Mouse (Mus musculus) heart, postnatal 10 days (tissue): ENCODE results near the gene Tdrd3. TPM values are rescaled to one million over a fixed set of nuclear protein-coding genes. Genes with fewer than 3 reads are reported as not detected.

ENCODE experiments used
- DNase-seq, 2 experiments: peaks; one replicate each; pipeline ENCODE4 v3.0.0; 2021
- intact Hi-C: fragments of 180-260 bp; cut with DNase I; formaldehyde crosslinking; loops from one replicate; pipeline ENCODE4 v1.15.1; 2025
- total RNA-seq, 2 experiments: library from RNA; stranded (reverse); gene quantifications; 2 replicates each; pipeline ENCODE4 v1.2.3; 2021

Tdrd3 gene
- total RNA-seq, 2 experiments from 2014 or later: 30.7 to 31.1 TPM

DNA sequence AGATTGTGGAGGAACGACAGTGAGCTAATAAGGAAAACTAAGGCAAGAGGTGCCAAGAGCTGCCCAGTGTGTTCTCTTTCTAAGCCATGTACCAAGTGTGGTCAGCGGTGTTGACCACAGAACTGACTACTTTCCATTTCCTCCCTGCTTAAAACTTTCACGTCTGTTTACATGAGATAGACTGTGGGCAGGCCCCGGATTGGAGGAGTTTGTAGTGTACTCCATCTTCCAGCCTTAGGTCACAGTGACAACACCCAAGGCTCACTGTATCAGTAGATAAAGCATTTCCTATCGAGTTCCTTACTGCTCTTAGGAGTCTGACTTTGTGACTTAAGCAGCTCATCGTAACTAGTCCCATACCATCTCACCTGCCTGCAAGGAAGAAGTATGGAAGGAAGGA is 133.5 kb downstream of the Tdrd3 start:
- no peak for DNase-seq
- intact Hi-C loops: no loop called here

DNA sequence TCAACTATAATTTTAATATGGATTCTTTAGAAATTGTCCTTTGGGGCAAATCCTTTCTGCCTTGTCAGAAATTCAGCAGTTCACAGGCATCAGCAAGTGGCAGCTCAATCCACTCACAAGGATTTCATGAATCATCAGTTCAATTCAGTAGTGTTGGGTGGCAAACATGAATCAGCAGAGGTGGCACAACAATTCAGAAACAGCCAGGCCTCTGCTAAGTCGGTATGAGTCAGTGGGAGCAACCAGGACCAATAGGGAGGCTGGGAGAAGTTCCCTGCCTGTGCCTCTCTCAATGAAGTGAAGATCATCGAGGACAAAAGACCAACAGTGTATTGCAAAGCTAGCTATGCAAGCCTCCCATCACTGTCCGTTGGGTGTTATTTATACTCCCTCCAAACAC is 135.8 kb downstream of the Tdrd3 start:
- no peak for DNase-seq
- intact Hi-C loops: no loop called here

DNA sequence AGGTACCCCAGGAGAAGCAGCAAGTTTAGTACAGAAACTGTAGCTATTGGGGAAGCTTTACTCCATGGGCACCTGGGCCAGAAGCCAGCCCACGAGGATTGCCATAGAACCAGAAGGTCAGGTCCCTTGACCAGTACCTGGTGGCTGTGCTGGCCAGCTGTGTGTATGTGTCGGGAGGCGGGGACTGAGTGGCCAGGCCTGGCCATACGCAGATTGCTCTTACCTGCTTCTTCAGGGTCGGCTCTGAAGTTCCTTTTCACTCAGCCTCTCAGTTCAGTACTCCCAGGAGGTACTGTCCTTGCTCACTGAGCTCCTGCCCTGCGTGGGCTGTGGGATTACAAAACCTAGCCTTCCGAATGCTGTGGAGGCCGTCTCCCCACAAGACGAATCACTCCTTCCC is 147.4 kb downstream of the Tdrd3 start:
- intact Hi-C loops: no loop called here
- DNase-seq: no peak

DNA sequence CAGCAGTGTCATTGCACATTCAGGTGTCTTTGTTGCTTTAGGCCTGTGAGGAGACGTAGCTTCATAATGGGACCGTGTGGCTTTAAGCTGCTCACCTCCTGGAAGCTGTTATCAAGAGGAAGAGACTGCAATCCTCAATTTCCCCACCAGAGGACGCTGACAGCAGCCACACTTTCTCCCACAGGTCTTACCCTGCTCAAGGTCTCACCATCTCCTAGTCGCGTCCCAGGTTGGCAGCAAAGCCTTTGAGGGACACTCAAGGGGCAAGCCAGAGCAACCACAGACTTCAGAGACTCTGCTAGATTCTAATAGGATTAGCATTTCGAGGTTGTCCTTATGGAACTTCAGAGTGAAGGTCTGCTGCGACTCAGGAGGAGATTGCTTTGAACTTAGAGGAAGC is 149.8 kb downstream of the Tdrd3 start:
- intact Hi-C loops: no loop called here
- DNase-seq: peak in 1 of 2 experiments; percentile 17

DNA sequence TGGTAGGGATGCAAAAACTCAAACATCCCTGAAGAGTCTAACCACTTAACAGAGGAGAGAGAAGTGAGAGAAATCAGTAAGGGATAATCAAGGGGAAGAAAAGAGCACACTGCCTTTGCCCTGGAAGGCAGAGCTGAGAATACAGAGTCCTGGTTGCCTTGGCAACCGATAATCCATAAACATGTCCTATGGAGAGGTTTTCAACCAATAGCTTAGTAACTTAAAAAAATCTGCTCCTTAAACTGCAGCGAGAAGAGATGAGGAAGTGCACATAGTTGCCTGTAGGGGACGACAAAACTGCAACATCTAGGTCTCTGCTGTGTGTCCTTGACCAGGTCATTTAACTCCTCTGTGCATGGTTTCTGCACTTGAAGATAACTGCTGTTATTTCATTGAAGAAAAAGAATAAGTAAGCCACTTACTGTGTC is 150.6 kb downstream of the Tdrd3 start:
- peak; percentile 4 to 6 for DNase-seq
- intact Hi-C loops: no loop called here

DNA sequence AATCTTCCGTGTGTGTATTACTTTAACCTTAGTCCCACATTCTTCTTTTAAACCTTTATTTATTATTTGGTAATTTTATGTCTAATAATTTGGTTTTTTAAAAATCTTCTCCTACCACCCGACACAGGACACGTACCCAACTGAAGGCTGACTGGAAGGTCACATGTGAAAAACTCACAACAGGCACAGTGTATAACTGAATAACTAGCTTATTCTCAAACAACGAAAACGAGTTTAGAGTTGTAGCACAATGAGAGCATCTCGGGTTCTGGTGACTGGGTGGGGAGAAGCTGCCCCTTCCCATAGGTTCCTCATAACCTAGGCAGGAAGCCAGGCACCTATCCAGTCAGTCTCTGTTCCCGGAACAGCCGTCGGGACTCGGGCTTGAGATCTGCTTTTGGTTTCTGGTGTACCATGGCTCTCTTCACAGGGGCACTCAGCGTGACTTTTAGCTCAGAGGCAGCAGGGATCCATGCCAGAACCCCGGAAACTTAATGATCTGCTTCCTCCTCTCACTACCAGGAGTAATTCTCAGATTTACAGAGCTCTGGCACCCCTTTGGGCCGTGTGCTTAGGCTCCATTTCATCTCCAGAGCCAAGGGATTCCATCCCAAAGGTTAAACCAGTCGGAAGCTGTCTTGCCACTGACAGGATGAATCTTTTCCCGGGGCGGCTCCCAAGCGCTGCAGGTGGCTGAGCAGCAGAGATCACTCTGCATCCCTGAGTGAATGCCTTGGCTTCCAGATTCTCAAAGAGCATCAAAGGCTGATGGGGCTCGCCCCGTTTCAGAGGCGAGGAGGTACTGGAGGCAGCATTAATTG is 151.4 kb downstream of the Tdrd3 start:
- intact Hi-C loops: no loop called here
- peak; percentile 19 to 32 for DNase-seq

DNA sequence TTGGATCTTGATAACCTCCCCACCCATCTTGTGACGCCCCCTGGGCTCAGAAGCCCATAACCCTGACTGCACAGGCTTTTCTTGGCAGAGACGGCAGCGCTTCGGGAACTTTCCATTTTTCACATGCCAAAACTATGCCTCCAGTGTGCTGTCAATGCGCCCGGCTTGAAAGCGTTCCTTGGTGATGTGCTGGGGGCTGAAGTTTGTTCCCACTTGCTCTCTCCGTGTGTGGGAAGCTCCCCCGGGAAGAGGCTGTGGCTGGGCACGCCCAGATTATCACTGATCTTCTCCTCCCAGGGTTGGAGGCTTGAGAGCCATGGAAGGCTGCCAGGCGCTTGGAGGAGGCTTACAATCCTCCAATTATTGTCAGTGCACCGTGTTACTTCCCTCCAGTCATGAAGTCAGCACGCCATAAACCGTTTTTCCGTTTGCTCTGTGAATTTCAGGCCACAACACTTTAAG is 152.0 kb downstream of the Tdrd3 start:
- DNase-seq: peak; percentile 45 to 51
- intact Hi-C loops: no loop called here

DNA sequence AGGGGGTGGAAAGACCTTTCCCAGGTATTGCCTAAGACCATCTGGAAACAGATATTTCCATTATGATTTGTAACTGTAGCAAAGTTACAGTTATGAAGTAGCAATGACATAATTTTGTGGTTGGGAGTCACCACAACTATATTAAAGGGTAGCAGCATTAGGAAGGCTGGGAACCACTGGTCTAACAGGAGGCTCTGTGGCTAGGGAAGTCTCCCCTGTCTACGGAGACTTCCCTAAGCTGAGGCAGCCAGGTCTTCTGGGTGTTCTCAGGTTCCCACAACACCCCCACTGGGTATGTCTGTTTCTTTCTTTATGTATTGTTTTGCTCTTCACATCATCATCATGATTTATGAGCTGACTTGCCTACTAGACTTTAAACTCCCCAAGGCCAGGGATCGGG is 153.0 kb downstream of the Tdrd3 start:
- intact Hi-C loops: no loop called here
- no peak for DNase-seq

DNA sequence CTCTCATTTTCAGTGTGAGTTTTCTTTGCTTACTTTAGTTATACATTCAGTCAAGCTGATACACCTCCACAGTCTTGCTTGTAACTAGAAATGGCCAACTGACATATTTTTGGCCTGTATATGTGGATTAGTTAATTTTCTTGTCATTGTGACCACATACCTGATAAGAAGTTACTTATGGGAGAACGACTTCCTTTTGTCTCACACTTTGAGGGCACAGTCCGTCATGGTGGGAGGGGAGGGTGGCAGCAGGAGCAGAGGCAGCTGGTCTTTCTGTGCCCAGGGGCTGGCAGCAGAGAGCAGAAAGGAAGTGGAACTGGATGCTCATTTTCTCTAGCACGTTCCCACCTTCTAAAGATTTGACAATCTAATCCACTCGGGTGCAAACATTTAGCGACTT is 156.0 kb downstream of the Tdrd3 start:
- DNase-seq: no peak
- intact Hi-C loops: no loop called here

DNA sequence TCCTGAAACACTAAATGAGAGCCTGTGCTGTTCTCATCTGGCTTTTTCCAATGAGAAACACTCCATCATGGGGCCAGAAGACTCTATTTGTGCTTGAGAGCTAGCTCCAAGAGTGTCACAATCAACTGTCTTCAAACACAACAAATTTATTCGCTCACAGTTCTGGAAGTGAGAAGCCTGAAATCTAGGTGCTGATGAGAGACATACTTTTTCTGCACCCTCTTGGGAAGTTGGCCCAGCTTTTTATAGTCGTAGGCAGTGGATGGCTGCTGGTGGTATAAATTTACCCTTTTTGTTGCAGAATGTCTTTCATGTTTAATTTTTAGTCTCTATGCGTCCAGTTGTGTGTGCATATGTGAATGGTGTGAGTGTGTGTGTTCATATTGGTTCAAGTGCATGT is 166.2 kb downstream of the Tdrd3 start:
- intact Hi-C loops: no loop called here
- DNase-seq: no peak
